Mouse (Mus musculus): ENCODE measurements around the gene Zfp128. TPM values are rescaled to one million over a fixed set of nuclear protein-coding genes. Genes with fewer than 3 reads are reported as not detected.
"Not testable (repeated sequence)": the region's sequence is repeated elsewhere in the genome, so short reads cannot be mapped to it uniquely, and the experiment has no call there.

Gene Zfp128
- polyA plus RNA-seq, 1 experiment from 2014 or later, result 9.0 TPM

GRCm38 (mm10) chr7:12927693-12928589 is 47.0 kb downstream of the Zfp128 start:
- no peak overlapping the region for H3K27ac ChIP-seq (replicated peaks; ENCODE audit: low read depth, low read length)
- WGBS, result 6% methylated on average over 65 of the region's 65 CpGs
- H3K9ac ChIP-seq (replicated peaks; ENCODE audit: low read length), result peak overlapping the region; percentile 20; the same call in 1 of the 2 replicates
- H3K27me3 ChIP-seq (ENCODE audit: control insufficient read depth, insufficient read depth, low read length), result peaks cover 21% of the 10 kb centered on the region
- H3K4me2 ChIP-seq (ENCODE audit: low read length), result peak overlapping the region; percentile 40
- ATAC-seq (ENCODE audit: low FRiP score, low TSS enrichment) (peak; percentile 60; the same call in 1 of the 2 replicates), DNase-seq (peak; percentile 36)
- H3K36me3 ChIP-seq (ENCODE audit: control insufficient read depth, insufficient read depth, low read length), result peaks cover 47% of the 10 kb centered on the region
- no peaks in the 10 kb centered on the region for H3K9me3 ChIP-seq (ENCODE audit: control insufficient read depth, low read length)
- peak overlapping the region; percentile 19 for H3K4me3 ChIP-seq (replicated peaks; ENCODE audit: low read depth, low read length)
- peaks cover 6% of the 10 kb centered on the region for H3K4me1 ChIP-seq (ENCODE audit: control insufficient read depth, insufficient read depth, low read length)

DNA sequence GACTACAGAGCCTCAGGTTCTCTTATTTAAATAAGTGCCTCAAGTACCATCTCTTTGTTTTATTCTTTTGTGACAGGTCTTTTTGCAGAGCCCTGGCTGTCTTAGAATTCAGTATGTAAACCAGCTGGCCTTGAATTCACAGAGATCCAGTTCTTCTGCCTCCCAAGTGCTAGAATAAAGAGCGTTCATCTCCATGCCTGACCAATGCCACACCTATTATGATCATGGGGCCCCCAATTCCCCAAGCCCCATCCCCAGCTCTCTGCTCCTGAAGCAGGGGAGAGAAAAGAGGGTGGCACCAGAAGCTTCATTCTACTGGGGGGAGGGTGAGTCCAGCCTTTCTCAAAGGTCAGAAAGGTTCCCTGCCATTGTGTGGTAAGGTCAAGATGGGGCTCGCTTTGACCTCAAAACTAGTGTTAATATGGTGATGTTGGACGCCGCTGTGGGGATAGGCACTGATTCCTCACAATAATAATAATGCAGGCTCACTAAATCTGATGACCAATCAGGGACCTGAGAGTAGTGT is 52.7 kb downstream of the Zfp128 start:
- no peaks in the 10 kb centered on the region for H3K4me1 ChIP-seq (ENCODE audit: control insufficient read depth, insufficient read depth, low read length)
- no peak overlapping the region for H3K4me2 ChIP-seq (ENCODE audit: low read length)
- no peak overlapping the region for H3K4me3 ChIP-seq (replicated peaks; ENCODE audit: low read depth, low read length)
- H3K36me3 ChIP-seq (ENCODE audit: control insufficient read depth, insufficient read depth, low read length), result 0 out of 2 replicates have a peak, but pooled peaks cover 4% of the 10 kb centered on the region
- ATAC-seq (ENCODE audit: low FRiP score, low TSS enrichment) (no peak), DNase-seq (no peak)
- no peak overlapping the region for H3K9ac ChIP-seq (replicated peaks; ENCODE audit: low read length)
- H3K27ac ChIP-seq (replicated peaks; ENCODE audit: low read depth, low read length), result no peak overlapping the region
- no peaks in the 10 kb centered on the region for H3K9me3 ChIP-seq (ENCODE audit: control insufficient read depth, low read length)
- 53% methylated on average over 4 of the region's 4 CpGs for WGBS
- no peaks in the 10 kb centered on the region for H3K27me3 ChIP-seq (ENCODE audit: control insufficient read depth, insufficient read depth, low read length)

GRCm38 (mm10) chr7:12934808-12935207 is 53.8 kb downstream of the Zfp128 start:
- H3K4me1 ChIP-seq (ENCODE audit: control insufficient read depth, insufficient read depth, low read length), result no peaks in the 10 kb centered on the region
- H3K9me3 ChIP-seq (ENCODE audit: control insufficient read depth, low read length), result no peaks in the 10 kb centered on the region
- H3K4me2 ChIP-seq (ENCODE audit: low read length), result no peak overlapping the region
- H3K4me3 ChIP-seq (replicated peaks; ENCODE audit: low read depth, low read length), result no peak overlapping the region
- DNase-seq (no peak), ATAC-seq (ENCODE audit: low FRiP score, low TSS enrichment) (no peak)
- H3K27ac ChIP-seq (replicated peaks; ENCODE audit: low read depth, low read length), result no peak overlapping the region
- H3K36me3 ChIP-seq (ENCODE audit: control insufficient read depth, insufficient read depth, low read length), result 0 out of 2 replicates have a peak, but pooled peaks cover 4% of the 10 kb centered on the region
- WGBS, result 81% methylated on average over 3 of the region's 3 CpGs
- H3K27me3 ChIP-seq (ENCODE audit: control insufficient read depth, insufficient read depth, low read length), result no peaks in the 10 kb centered on the region
- H3K9ac ChIP-seq (replicated peaks; ENCODE audit: low read length), result no peak overlapping the region

DNA sequence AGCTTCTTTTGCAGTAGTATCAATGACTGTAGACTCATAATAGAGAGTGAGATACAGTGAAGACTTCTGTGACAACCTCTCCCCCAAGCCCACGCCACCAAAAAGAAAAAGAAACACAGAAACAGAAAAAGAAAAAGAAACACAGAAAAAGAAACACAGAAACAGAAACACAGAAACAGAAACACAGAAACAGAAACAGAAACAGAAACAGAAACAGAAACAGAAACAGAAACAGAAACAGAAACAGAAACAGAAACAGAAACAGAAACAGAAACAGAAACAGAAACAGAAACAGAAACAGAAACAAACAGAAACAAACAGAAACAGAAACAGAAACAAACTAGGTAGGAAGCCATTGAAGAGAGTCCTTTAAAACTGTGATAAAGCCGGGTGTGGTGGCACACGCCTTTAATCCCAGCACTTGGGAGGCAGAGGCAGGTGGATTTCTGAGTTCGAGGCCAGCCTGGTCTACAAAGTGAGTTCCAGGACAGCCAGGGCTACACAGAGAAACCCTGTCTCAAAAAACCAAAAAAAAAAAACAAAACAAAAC is 56.4 kb downstream of the Zfp128 start:
- H3K9ac ChIP-seq (replicated peaks; ENCODE audit: low read length); H3K27ac ChIP-seq (replicated peaks; ENCODE audit: low read depth, low read length); ATAC-seq (ENCODE audit: low FRiP score, low TSS enrichment); H3K36me3 ChIP-seq (ENCODE audit: control insufficient read depth, insufficient read depth, low read length); H3K27me3 ChIP-seq (ENCODE audit: control insufficient read depth, insufficient read depth, low read length); H3K4me2 ChIP-seq (ENCODE audit: low read length); DNase-seq; H3K9me3 ChIP-seq (ENCODE audit: control insufficient read depth, low read length); H3K4me1 ChIP-seq (ENCODE audit: control insufficient read depth, insufficient read depth, low read length); H3K4me3 ChIP-seq (replicated peaks; ENCODE audit: low read depth, low read length): not testable (repeated sequence)
- 91% methylated on average over 3 of the region's 4 CpGs for WGBS

- DNase-seq, result no peak
- no peak overlapping the region for H3K9ac ChIP-seq (replicated peaks; ENCODE audit: low read length)
- H3K27ac ChIP-seq (replicated peaks; ENCODE audit: low read depth, low read length), result no peak overlapping the region
- no peak for ATAC-seq (ENCODE audit: low FRiP score, low TSS enrichment)
- H3K4me1 ChIP-seq (ENCODE audit: control insufficient read depth, insufficient read depth, low read length), result no peaks in the 10 kb centered on the region
- H3K27me3 ChIP-seq (ENCODE audit: control insufficient read depth, insufficient read depth, low read length), result no peaks in the 10 kb centered on the region
- 81% methylated on average over 4 of the region's 4 CpGs for WGBS
- no peaks in the 10 kb centered on the region for H3K36me3 ChIP-seq (ENCODE audit: control insufficient read depth, insufficient read depth, low read length)
- H3K4me3 ChIP-seq (replicated peaks; ENCODE audit: low read depth, low read length), result no peak overlapping the region
- H3K9me3 ChIP-seq (ENCODE audit: control insufficient read depth, low read length), result no peaks in the 10 kb centered on the region
- no peak overlapping the region for H3K4me2 ChIP-seq (ENCODE audit: low read length)
These were observed 59.6 kb downstream of the Zfp128 start for GRCm38 (mm10) chr7:12940599-12940998.

Other genes starting within 250 kb of the Zfp128 start
- gene Vmn2r54, start 240.9 kb upstream of the Zfp128 start, polyA plus RNA-seq (2014; fragmentation: Nextera tagmentation; extraction: Ambion mirVana), result not detected in 2 replicates
- not detected in 2 replicates for gene Vmn2r55, start 196.2 kb upstream of the Zfp128 start, polyA plus RNA-seq (2014; fragmentation: Nextera tagmentation; extraction: Ambion mirVana)
- not detected in 2 replicates for gene Vmn2r56, start 146.2 kb upstream of the Zfp128 start, polyA plus RNA-seq (2014; fragmentation: Nextera tagmentation; extraction: Ambion mirVana)
- gene Zscan18, start 77.5 kb upstream of the Zfp128 start, polyA plus RNA-seq (2014; fragmentation: Nextera tagmentation; extraction: Ambion mirVana), result 25.5 and 26.3 TPM in 2 replicates
- gene Zfp329, start 62.3 kb upstream of the Zfp128 start, polyA plus RNA-seq (2014; fragmentation: Nextera tagmentation; extraction: Ambion mirVana), result 35.5 and 37.9 TPM in 2 replicates
- 22.9 and 28.0 TPM in 2 replicates for gene Zfp110, start 46.4 kb upstream of the Zfp128 start, polyA plus RNA-seq (2014; fragmentation: Nextera tagmentation; extraction: Ambion mirVana)
- 9.9 and 13.0 TPM in 2 replicates for gene Zscan22, start 16.6 kb downstream of the Zfp128 start, polyA plus RNA-seq (2014; fragmentation: Nextera tagmentation; extraction: Ambion mirVana)
- 749 and 858 TPM in 2 replicates for gene Rps5, start 41.1 kb downstream of the Zfp128 start, polyA plus RNA-seq (2014; fragmentation: Nextera tagmentation; extraction: Ambion mirVana)
- 0.64 and 0.66 TPM in 2 replicates for gene Rnf225, start 46.2 kb downstream of the Zfp128 start, polyA plus RNA-seq (2014; fragmentation: Nextera tagmentation; extraction: Ambion mirVana)
- 12.0 and 14.4 TPM in 2 replicates for gene Zfp324, start 84.7 kb downstream of the Zfp128 start, polyA plus RNA-seq (2014; fragmentation: Nextera tagmentation; extraction: Ambion mirVana)
- gene Zfp446, start 96.7 kb downstream of the Zfp128 start, polyA plus RNA-seq (2014; fragmentation: Nextera tagmentation; extraction: Ambion mirVana), result 8.7 and 8.9 TPM in 2 replicates
- gene Slc27a5, start 117.0 kb downstream of the Zfp128 start, polyA plus RNA-seq (2014; fragmentation: Nextera tagmentation; extraction: Ambion mirVana), result 0.24 and 0.31 TPM in 2 replicates
- 293 and 309 TPM in 2 replicates for gene Trim28, start 117.9 kb downstream of the Zfp128 start, polyA plus RNA-seq (2014; fragmentation: Nextera tagmentation; extraction: Ambion mirVana)
- gene Zbtb45, start 128.9 kb downstream of the Zfp128 start, polyA plus RNA-seq (2014; fragmentation: Nextera tagmentation; extraction: Ambion mirVana), result 42.4 and 42.5 TPM in 2 replicates
- 188 and 205 TPM in 2 replicates for gene Chmp2a, start 153.6 kb downstream of the Zfp128 start, polyA plus RNA-seq (2014; fragmentation: Nextera tagmentation; extraction: Ambion mirVana)
- 149 and 181 TPM in 2 replicates for gene Ube2m, start 157.1 kb downstream of the Zfp128 start, polyA plus RNA-seq (2014; fragmentation: Nextera tagmentation; extraction: Ambion mirVana)
- 6.1 and 7.6 TPM in 2 replicates for gene Mzf1, start 173.6 kb downstream of the Zfp128 start, polyA plus RNA-seq (2014; fragmentation: Nextera tagmentation; extraction: Ambion mirVana)
- gene Vmn1r85, start 214.0 kb downstream of the Zfp128 start, polyA plus RNA-seq (2014; fragmentation: Nextera tagmentation; extraction: Ambion mirVana), result 0.09 TPM in 1 of 2 replicates, not detected in the other
- not detected in 2 replicates for gene Vmn1r86, start 238.7 kb downstream of the Zfp128 start, polyA plus RNA-seq (2014; fragmentation: Nextera tagmentation; extraction: Ambion mirVana)

Data from midbrain, embryonic 14.5 days (tissue).